Mouse (Mus musculus) thymus, adult 2 months (tissue): Measurements from ENCODE around the gene Arhgef40. TPM values are rescaled to one million over a fixed set of nuclear protein-coding genes. Genes with fewer than 3 reads are reported as not detected.

Source experiments
- DNase-seq: peaks from one replicate; pipeline ENCODE4 v3.0.0; 2021
- H3K27ac ChIP-seq: fragments of 200-500 bp; 2 replicates; pipeline ENCODE4 v1.5.1; 2012; ENCODE audit warnings: low read length, control low read depth; ENCODE audit not compliant: control insufficient read depth, insufficient read depth
- H3K27me3 ChIP-seq: fragments of 200-500 bp; 2 replicates; pipeline ENCODE4 v1.6.1; 2012; ENCODE audit warnings: mild to moderate bottlenecking, low read length, moderate library complexity, mixed read lengths; ENCODE audit not compliant: control insufficient read depth, insufficient read depth
- H3K36me3 ChIP-seq: fragments of 200-500 bp; 2 replicates; pipeline ENCODE4 v1.6.1; 2012; ENCODE audit warnings: mild to moderate bottlenecking, low read length, moderate library complexity; ENCODE audit not compliant: control insufficient read depth, insufficient read depth
- H3K4me1 ChIP-seq: fragments of 200-500 bp; replicated peaks from 2 replicates; pipeline ENCODE4 v1.6.1; 2012; ENCODE audit warnings: low read length; ENCODE audit not compliant: control insufficient read depth, insufficient read depth
- H3K4me3 ChIP-seq: fragments of 200-500 bp; 2 replicates; pipeline ENCODE4 v1.5.1; 2012; ENCODE audit warnings: mild to moderate bottlenecking, low read length, control low read depth, moderate library complexity; ENCODE audit not compliant: control insufficient read depth, insufficient read depth
- CTCF ChIP-seq: fragments of 200-500 bp; IDR thresholded peaks from 2 replicates; pipeline ENCODE4 v1.5.1; 2012; ENCODE audit warnings: mild to moderate bottlenecking, control low read depth, low read length, moderate library complexity, borderline replicate concordance; ENCODE audit not compliant: control insufficient read depth, poor library complexity, insufficient read depth; ENCODE audit errors: extremely low read depth
- POLR2A ChIP-seq: fragments of 200-500 bp; IDR thresholded peaks from 2 replicates; pipeline ENCODE4 v1.6.1; 2012; ENCODE audit warnings: mild to moderate bottlenecking, low read length, control low read depth, moderate library complexity; ENCODE audit not compliant: control insufficient read depth, poor library complexity, insufficient read depth; ENCODE audit errors: extremely low read depth
- WGBS: fragments of 180-500 bp; shearing (Covaris S2); methylation state at CpG from one replicate; pipeline ENCODE4 v1.1.7; 2018; 5-methylcytosine and 5-hydroxymethylcytosine counted together
- polyA plus RNA-seq: library from polyadenylated mRNA; depleted of rRNA; stranded (reverse); fragments of >200 nt; gene quantifications from 2 replicates; pipeline ENCODE4 v1.2.3, GENCODE M21; 2012

The Arhgef40 gene
- polyA plus RNA-seq, 1 experiment, result 62.3 TPM

DNA sequence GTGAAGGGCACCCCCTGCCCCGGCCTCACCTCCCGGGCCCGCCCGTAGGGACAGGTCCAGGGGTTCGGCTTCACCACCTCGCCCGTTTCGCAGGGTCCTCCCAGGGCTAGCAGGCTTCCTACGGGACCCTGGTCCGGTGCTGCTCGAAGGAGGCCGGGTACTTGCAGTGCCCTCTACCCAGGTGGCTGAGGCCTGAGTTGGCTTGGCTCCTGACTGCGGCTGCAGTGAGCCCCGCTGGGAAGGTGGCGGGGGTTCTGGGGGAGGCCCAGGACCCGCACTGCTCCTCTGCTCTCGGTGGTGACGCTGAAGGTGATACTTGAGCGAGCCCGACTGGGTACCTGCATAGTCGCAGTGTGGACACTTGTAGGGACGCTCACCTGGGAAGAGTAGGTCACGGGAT is 22.3 kb downstream of the Arhgef40 start:
- Histone ChIP-seq H3K27ac (no peak overlapping the region), H3K27me3 (no peaks in the 10 kb centered on the region), H3K4me1 (peaks cover 59% of the 10 kb centered on the region), H3K4me3 (no peak overlapping the region), H3K36me3 (peaks cover 12% of the 10 kb centered on the region)
- peak; percentile 13 for DNase-seq
- TF ChIP-seq CTCF, result no peak
- no peak for TF ChIP-seq POLR2A
- WGBS, result over 99% methylated on average over 23 of the region's 23 CpGs

GRCm38 (mm10) chr14:52008321-52009203 is 24.0 kb downstream of the Arhgef40 start:
- no peaks in the 10 kb centered on the region for H3K27me3 ChIP-seq
- H3K4me3 ChIP-seq, result peak overlapping the region; percentile 49
- peaks cover 63% of the 10 kb centered on the region for H3K4me1 ChIP-seq
- DNase-seq, result peak; percentile 95
- 14% methylated on average over 38 of the region's 38 CpGs for WGBS
- H3K27ac ChIP-seq, result peak overlapping the region; percentile 82
- TF ChIP-seq POLR2A (no peak; the same call in 1 of the 2 replicates), CTCF (peak; percentile 99)
- peaks cover 12% of the 10 kb centered on the region for H3K36me3 ChIP-seq

DNA sequence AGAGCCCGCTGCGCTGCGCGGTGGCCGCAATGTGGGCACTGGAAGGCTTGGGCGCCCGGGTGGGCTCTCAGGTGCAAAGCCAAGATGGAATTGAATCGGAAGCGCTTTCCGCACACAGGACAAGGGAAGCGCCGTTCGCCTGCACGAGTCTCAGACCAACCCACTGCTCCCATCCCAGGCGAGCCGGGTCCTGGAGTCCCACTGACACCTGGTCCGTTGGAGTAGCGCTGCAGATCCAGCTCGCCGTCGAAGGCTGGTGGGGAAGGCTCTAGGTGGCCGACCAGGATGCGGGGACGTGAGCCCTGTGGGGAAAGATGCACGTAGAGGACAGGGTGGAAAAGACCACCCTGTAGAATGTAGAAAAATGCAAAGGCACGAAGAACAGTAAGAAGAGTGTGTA is 24.8 kb downstream of the Arhgef40 start:
- Histone ChIP-seq H3K36me3 (peaks cover 12% of the 10 kb centered on the region), H3K4me3 (no peak overlapping the region)

DNA sequence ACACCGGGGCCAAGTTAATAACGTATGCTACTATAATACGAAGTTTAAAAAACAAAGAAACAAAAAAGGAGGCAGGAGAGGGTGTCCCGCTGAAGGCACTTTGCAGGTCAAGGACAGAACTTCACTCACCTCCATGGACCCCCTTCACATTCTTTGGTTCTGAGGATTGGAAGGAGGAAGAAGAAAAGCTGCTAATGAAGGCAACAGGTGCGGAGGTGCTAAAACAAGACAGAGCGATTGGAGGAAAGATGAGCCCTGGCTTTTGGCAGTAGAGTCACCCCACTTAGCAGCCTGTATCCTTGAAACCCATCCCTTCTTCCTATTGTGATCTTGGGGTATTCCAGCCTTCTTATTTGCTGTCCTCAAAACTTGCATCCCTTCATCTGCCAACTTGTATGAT is 25.3 kb downstream of the Arhgef40 start:
- Histone ChIP-seq H3K27ac (no peak overlapping the region), H3K27me3 (no peaks in the 10 kb centered on the region), H3K4me3 (no peak overlapping the region), H3K36me3 (peaks cover 12% of the 10 kb centered on the region), H3K4me1 (peaks cover 54% of the 10 kb centered on the region)
- no peak for DNase-seq
- 93% methylated on average over 6 of the region's 6 CpGs for WGBS
- TF ChIP-seq CTCF (no peak), POLR2A (no peak)

More for the DNA sequence above, 24.8 kb downstream of the Arhgef40 start:
- no peak for DNase-seq
- Histone ChIP-seq H3K27me3 (no peaks in the 10 kb centered on the region), H3K27ac (peak overlapping the region; percentile 37), H3K4me1 (peaks cover 59% of the 10 kb centered on the region)
- 94% methylated on average over 26 of the region's 26 CpGs for WGBS
- no peak for TF ChIP-seq CTCF
- TF ChIP-seq POLR2A, result no peak

DNA sequence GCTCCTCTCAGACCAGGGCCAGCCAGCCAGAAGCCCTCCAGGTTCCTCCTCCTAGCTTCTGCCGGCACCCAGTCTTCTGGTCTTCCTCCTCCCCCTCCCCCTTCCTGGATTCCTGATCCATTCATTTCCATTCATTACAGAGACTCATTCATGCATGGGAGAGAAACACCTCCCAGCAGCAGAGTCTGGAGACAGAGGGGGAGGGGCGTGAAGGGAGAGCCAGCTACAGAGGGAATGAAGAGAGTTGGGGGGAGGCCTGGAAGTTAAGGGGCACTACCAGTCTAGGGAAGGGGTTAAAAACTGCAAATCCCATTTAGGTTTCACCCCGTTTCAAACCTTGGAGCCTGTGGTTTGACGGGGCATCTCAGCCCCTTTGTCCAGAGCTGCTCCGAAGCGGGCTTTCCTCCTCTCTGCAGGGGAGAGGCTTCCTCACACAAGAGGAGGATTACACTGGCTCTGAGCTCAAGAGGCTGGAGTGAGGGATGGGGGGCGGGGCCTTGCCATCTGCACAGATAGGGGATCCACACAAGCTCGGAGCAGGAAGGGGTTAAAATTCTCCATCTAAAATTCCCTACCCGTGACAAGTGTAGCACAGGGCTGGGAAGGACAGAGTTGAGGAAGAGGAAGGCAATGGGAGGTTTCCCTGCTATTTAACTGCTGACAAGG is 26.1 kb downstream of the Arhgef40 start:
- no peak for TF ChIP-seq CTCF
- TF ChIP-seq POLR2A, result no peak
- Histone ChIP-seq H3K27me3 (no peaks in the 10 kb centered on the region), H3K27ac (no peak overlapping the region), H3K36me3 (peaks cover 12% of the 10 kb centered on the region), H3K4me1 (peaks cover 52% of the 10 kb centered on the region), H3K4me3 (no peak overlapping the region)
- peak; percentile 23 for DNase-seq
- WGBS, result 88% methylated on average over 9 of the region's 9 CpGs

DNA sequence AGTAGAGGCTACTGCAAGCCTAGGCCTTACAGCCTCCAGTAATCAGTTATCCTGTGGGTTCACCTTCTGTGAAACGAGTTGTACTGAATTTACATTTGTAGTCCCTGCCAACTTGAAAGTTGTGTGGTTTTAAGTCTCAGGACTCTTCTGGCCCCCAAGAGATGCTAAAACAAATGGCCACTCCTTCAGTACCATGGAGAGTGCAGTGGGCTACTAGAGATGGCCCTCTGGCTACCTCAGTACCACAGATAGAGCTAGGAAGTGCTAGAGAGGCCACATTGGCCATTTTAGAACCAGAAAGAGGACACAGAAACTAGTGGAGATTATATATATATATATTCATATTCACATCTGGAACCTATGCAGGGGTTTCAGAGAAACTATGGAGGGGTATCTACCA is 27.2 kb downstream of the Arhgef40 start:
- DNase-seq, result no peak
- H3K36me3 ChIP-seq, result peaks cover 6% of the 10 kb centered on the region
- TF ChIP-seq CTCF, result no peak
- TF ChIP-seq POLR2A, result no peak
- 73% methylated on average over 1 of the region's 1 CpGs for WGBS
- H3K27ac ChIP-seq, result no peak overlapping the region
- H3K4me1 ChIP-seq, result peaks cover 43% of the 10 kb centered on the region
- H3K27me3 ChIP-seq, result no peaks in the 10 kb centered on the region
- no peak overlapping the region for H3K4me3 ChIP-seq
